Mouse (Mus musculus): ENCODE measurements around the gene Mrps25. TPM values are rescaled to one million over a fixed set of nuclear protein-coding genes. Genes with fewer than 3 reads are reported as not detected.

Mrps25 gene
- total RNA-seq, 1 experiment: 83.2 TPM

- Histone ChIP-seq H3K4me1 (ENCODE audit: control insufficient read depth in 2 of 2, insufficient read depth in 2 of 2, low read length in 2 of 2, poor library complexity in 1 of 2) (peaks cover 0 to 4% of the 10 kb centered on the region in 2 experiments; a peak in 1 of 4 replicates), H3K27ac (ENCODE audit: insufficient read depth, low read depth, low read length, poor library complexity, severe bottlenecking) (no peak overlapping the region), H3K9ac (ENCODE audit: insufficient read depth, low read depth, low read length, poor library complexity, severe bottlenecking) (no peak overlapping the region), H3K36me3 (ENCODE audit: control insufficient read depth, insufficient read depth, low read length, poor library complexity, severe bottlenecking) (peaks cover 2% of the 10 kb centered on the region), H3K9me3 (ENCODE audit: control insufficient read depth, insufficient read depth, low read depth, low read length) (no peaks in the 10 kb centered on the region), H3K4me3 (ENCODE audit: insufficient read depth in 1 of 2, low read depth in 1 of 2, low read length in 2 of 2, poor library complexity in 1 of 2, severe bottlenecking in 1 of 2) (no peak overlapping the region)
- no peak for DNase-seq (ENCODE audit: low read depth, low spot score)
- in situ Hi-C loops (cut with MboI; ENCODE audit: low sequenced_read_pairs in 2 of 2, unreplicated experiment in 2 of 2): no loop called here
- TF ChIP-seq ZNF384 (IDR thresholded peaks at IDR 0.05; ENCODE audit: low read depth, low read length): no peak
- TF ChIP-seq CHD2 (IDR thresholded peaks at IDR 0.05; ENCODE audit: low read depth, low read length): no peak
- TF ChIP-seq MAFK (IDR thresholded peaks at IDR 0.05; ENCODE audit: insufficient read depth, low read depth, low read length): no peak
- TF ChIP-seq HCFC1 (IDR thresholded peaks at IDR 0.05; ENCODE audit: borderline replicate concordance, insufficient read depth, low read length): no peak
- TF ChIP-seq ZC3H11A (IDR thresholded peaks at IDR 0.05; ENCODE audit: borderline replicate concordance, low read depth, low read length): no peak
Measured at GRCm38 (mm10) chr6:92136356-92136755, 47.5 kb downstream of the Mrps25 start.

- no peaks in the 10 kb centered on the region for H3K9me3 ChIP-seq (ENCODE audit: control insufficient read depth, insufficient read depth, low read depth, low read length)
- no peak for DNase-seq (ENCODE audit: low read depth, low spot score)
- H3K4me3 ChIP-seq (ENCODE audit: insufficient read depth in 1 of 2, low read depth in 1 of 2, low read length in 2 of 2, poor library complexity in 1 of 2, severe bottlenecking in 1 of 2): no peak overlapping the region
- no peaks in the 10 kb centered on the region for H3K36me3 ChIP-seq (ENCODE audit: control insufficient read depth, insufficient read depth, low read length, poor library complexity, severe bottlenecking)
- peaks cover 0 to 4% of the 10 kb centered on the region in 2 experiments; a peak in 1 of 4 replicates for H3K4me1 ChIP-seq (ENCODE audit: control insufficient read depth in 2 of 2, insufficient read depth in 2 of 2, low read length in 2 of 2, poor library complexity in 1 of 2)
- no peak overlapping the region for H3K27ac ChIP-seq (ENCODE audit: insufficient read depth, low read depth, low read length, poor library complexity, severe bottlenecking)
- in situ Hi-C loops (cut with MboI; ENCODE audit: low sequenced_read_pairs in 2 of 2, unreplicated experiment in 2 of 2): no loop called here
- TF ChIP-seq CHD2 (IDR thresholded peaks at IDR 0.05; ENCODE audit: low read depth, low read length) (no peak), ZC3H11A (IDR thresholded peaks at IDR 0.05; ENCODE audit: borderline replicate concordance, low read depth, low read length) (no peak), HCFC1 (IDR thresholded peaks at IDR 0.05; ENCODE audit: borderline replicate concordance, insufficient read depth, low read length) (no peak), ZNF384 (IDR thresholded peaks at IDR 0.05; ENCODE audit: low read depth, low read length) (no peak)
- no peak overlapping the region for H3K9ac ChIP-seq (ENCODE audit: insufficient read depth, low read depth, low read length, poor library complexity, severe bottlenecking)
Measured at GRCm38 (mm10) chr6:92133617-92134016, 50.2 kb downstream of the Mrps25 start.

DNA sequence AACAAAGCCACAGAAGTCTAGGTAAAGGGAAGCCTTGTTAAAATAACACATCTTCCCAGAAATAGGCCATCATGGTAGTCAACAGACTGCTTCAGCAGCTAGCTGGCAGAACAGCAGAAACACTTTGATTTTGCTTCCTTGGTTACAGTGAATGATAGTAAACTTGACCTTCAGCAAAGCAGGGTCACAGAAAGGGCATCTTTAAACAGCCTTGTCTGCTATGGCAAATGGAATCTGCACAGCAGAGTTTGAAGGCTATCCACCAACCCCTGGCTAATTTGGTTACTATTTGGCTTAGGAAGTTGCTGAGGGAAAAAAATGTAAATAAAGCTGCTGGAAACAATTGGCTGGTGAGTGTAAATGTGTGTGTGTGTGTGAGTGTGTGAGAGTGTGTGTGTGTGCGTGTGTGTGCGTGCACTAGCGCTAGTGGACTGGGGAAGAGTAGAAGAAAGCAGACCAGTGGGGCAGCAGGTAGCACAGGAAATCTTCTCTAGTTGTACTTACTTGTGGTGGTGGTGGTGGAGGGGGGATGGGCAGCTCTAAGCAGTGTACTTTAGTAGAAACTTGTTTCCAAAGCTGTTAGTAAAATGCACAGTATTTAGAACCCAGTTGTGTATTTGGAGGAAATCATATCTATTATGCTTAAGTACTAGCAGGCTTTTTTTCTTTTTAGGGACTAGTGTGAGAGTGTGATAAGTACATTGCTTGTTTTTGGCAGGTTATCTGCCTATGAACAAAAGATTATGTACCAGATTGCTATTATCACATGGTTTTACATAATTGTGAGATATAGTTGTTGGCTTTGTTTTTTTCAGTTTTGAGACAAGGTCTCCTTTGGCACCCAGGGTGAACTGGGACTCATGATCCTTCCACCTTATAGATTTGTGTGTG lies 51.6 kb downstream of the Mrps25 start:
- Histone ChIP-seq H3K9ac (ENCODE audit: insufficient read depth, low read depth, low read length, poor library complexity, severe bottlenecking) (no peak overlapping the region), H3K4me3 (ENCODE audit: insufficient read depth in 1 of 2, low read depth in 1 of 2, low read length in 2 of 2, poor library complexity in 1 of 2, severe bottlenecking in 1 of 2) (no peak overlapping the region), H3K27ac (ENCODE audit: insufficient read depth, low read depth, low read length, poor library complexity, severe bottlenecking) (no peak overlapping the region), H3K36me3 (ENCODE audit: control insufficient read depth, insufficient read depth, low read length, poor library complexity, severe bottlenecking) (no peaks in the 10 kb centered on the region), H3K4me1 (ENCODE audit: control insufficient read depth in 2 of 2, insufficient read depth in 2 of 2, low read length in 2 of 2, poor library complexity in 1 of 2) (peaks cover 0 to 4% of the 10 kb centered on the region in 2 experiments; a peak in 1 of 4 replicates), H3K9me3 (ENCODE audit: control insufficient read depth, insufficient read depth, low read depth, low read length) (no peaks in the 10 kb centered on the region)
- TF ChIP-seq ZNF384 (IDR thresholded peaks at IDR 0.05; ENCODE audit: low read depth, low read length) (no peak), HCFC1 (IDR thresholded peaks at IDR 0.05; ENCODE audit: borderline replicate concordance, insufficient read depth, low read length) (no peak), CHD2 (IDR thresholded peaks at IDR 0.05; ENCODE audit: low read depth, low read length) (no peak), MAFK (IDR thresholded peaks at IDR 0.05; ENCODE audit: insufficient read depth, low read depth, low read length) (no peak)
- in situ Hi-C loops (cut with MboI; ENCODE audit: low sequenced_read_pairs in 2 of 2, unreplicated experiment in 2 of 2): no loop called here
- DNase-seq (ENCODE audit: low read depth, low spot score): no peak

DNA sequence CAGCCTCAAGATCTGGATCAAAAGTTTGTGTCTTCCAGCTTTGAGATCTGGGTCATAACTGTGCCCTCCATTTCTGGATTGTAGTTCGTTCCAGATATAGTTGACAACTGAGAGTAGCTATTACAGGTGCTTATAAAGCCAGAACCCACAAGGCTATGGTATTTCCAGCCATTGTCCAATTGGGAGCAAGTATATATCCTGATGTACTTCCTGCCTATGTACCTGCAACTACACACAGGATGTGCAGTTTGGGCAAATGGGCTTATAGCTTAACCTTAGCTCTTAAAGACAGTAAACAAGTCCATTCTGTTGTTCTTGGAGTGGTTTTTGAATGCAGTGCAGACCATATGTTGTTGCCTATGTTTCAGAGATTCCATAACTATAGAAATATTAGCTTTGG lies 52.4 kb downstream of the Mrps25 start:
- Histone ChIP-seq H3K4me3 (ENCODE audit: insufficient read depth in 1 of 2, low read depth in 1 of 2, low read length in 2 of 2, poor library complexity in 1 of 2, severe bottlenecking in 1 of 2) (no peak overlapping the region), H3K9me3 (ENCODE audit: control insufficient read depth, insufficient read depth, low read depth, low read length) (no peaks in the 10 kb centered on the region), H3K9ac (ENCODE audit: insufficient read depth, low read depth, low read length, poor library complexity, severe bottlenecking) (no peak overlapping the region), H3K27ac (ENCODE audit: insufficient read depth, low read depth, low read length, poor library complexity, severe bottlenecking) (no peak overlapping the region), H3K4me1 (ENCODE audit: control insufficient read depth in 2 of 2, insufficient read depth in 2 of 2, low read length in 2 of 2, poor library complexity in 1 of 2) (peaks cover 0 to 4% of the 10 kb centered on the region in 2 experiments; a peak in 1 of 4 replicates), H3K36me3 (ENCODE audit: control insufficient read depth, insufficient read depth, low read length, poor library complexity, severe bottlenecking) (no peaks in the 10 kb centered on the region)
- TF ChIP-seq ZNF384 (IDR thresholded peaks at IDR 0.05; ENCODE audit: low read depth, low read length): no peak
- TF ChIP-seq HCFC1 (IDR thresholded peaks at IDR 0.05; ENCODE audit: borderline replicate concordance, insufficient read depth, low read length): no peak
- no peak for TF ChIP-seq CHD2 (IDR thresholded peaks at IDR 0.05; ENCODE audit: low read depth, low read length)
- TF ChIP-seq MAFK (IDR thresholded peaks at IDR 0.05; ENCODE audit: insufficient read depth, low read depth, low read length): no peak
- TF ChIP-seq ZC3H11A (IDR thresholded peaks at IDR 0.05; ENCODE audit: borderline replicate concordance, low read depth, low read length): no peak
- DNase-seq (ENCODE audit: low read depth, low spot score): no peak
- in situ Hi-C loops (cut with MboI; ENCODE audit: low sequenced_read_pairs in 2 of 2, unreplicated experiment in 2 of 2): no loop called here
